In the genomic region with DNA sequence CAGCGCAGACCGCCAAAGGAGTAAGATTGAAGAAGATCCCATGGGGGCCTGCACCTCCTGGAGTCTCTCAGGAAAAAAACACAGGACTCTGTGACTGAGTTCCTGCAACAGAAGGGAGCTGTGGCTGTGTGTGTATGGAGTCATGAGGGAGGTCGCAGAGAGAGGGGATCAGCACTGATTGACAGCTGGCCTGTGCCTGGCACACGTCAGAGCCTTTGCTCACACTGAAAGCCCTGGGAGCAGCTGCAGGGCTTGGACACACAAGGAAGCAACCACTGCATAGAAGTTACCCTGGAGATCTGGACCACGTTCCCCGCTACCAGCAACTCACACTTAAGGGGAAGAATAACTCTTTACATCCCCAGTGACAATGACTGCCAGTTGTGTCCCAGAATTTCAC, we compare ENCODE assay signal across 19 mouse cellular contexts.
DNase-seq lines count a peak whose midpoint lies in the region; ATAC-seq lines count a peak whose summit lies in the region.
"Had no signal": no experiment of that assay in that cellular context is flagged by ENCODE, and none has a peak within 500 bp of the region (broad histone marks: within the 10 kb centered on the region; RNA-seq: fewer than 3 reads in every experiment).

No protein-coding gene starts in this region.

- no peaks in the 10 kb centered on the region for H3K36me3 ChIP-seq in embryonic facial prominence, embryonic 11.5 days (replicated peaks; ENCODE audit: control insufficient read depth, insufficient read depth, low read depth, low read length)
- H3K36me3 ChIP-seq in forebrain, embryonic 12.5 days (replicated peaks), result no peaks in the 10 kb centered on the region
- no peaks in the 10 kb centered on the region for H3K36me3 ChIP-seq in hindbrain, embryonic 14.5 days (replicated peaks; ENCODE audit: control insufficient read depth, insufficient read depth)
- no peaks in the 10 kb centered on the region for H3K36me3 ChIP-seq in midbrain, embryonic 16.5 days (ENCODE audit: control insufficient read depth, insufficient read depth, low read length)
- H3K36me3 ChIP-seq: embryonic facial prominence, embryonic 13.5 days; limb, embryonic 10.5 days had no signal

- no peaks in the 10 kb centered on the region for H3K27me3 ChIP-seq in embryonic facial prominence, embryonic 11.5 days (ENCODE audit: control insufficient read depth, insufficient read depth, low read length)
- H3K27me3 ChIP-seq in forebrain, embryonic 12.5 days, result no peaks in the 10 kb centered on the region
- H3K27me3 ChIP-seq in hindbrain, embryonic 14.5 days (ENCODE audit: control insufficient read depth, insufficient read depth, low read length), result no peaks in the 10 kb centered on the region
- no peaks in the 10 kb centered on the region for H3K27me3 ChIP-seq in midbrain, embryonic 16.5 days (ENCODE audit: control insufficient read depth, insufficient read depth, low read depth, low read length)
- H3K27me3 ChIP-seq: CH12.LX; embryonic facial prominence, embryonic 13.5 days had no signal

- H3K4me3 ChIP-seq in embryonic facial prominence, embryonic 11.5 days (ENCODE audit: low read depth, low read length), result no peak overlapping the region
- H3K4me3 ChIP-seq in forebrain, embryonic 12.5 days (replicated peaks), result no peak overlapping the region
- H3K4me3 ChIP-seq in hindbrain, embryonic 14.5 days (replicated peaks; ENCODE audit: low read length), result no peak overlapping the region
- no peak overlapping the region for H3K4me3 ChIP-seq in midbrain, embryonic 16.5 days (ENCODE audit: low read depth, low read length)
- H3K4me3 ChIP-seq: embryonic facial prominence, embryonic 13.5 days; heart, adult 2 months; limb, embryonic 10.5 days had no signal

- H3K4me1 ChIP-seq in embryonic facial prominence, embryonic 11.5 days (ENCODE audit: control insufficient read depth, insufficient read depth, low read length), result no peaks in the 10 kb centered on the region
- H3K4me1 ChIP-seq in forebrain, embryonic 12.5 days, result peaks cover 24% of the 10 kb centered on the region
- peaks cover 13% of the 10 kb centered on the region; the same call in 1 of the 2 replicates for H3K4me1 ChIP-seq in hindbrain, embryonic 14.5 days (replicated peaks; ENCODE audit: control insufficient read depth, insufficient read depth, low read length)
- H3K4me1 ChIP-seq in midbrain, embryonic 16.5 days (ENCODE audit: control insufficient read depth, insufficient read depth, low read length), result peaks cover 6% of the 10 kb centered on the region; the same call in 1 of the 2 replicates

- H3K9me3 ChIP-seq in embryonic facial prominence, embryonic 11.5 days (replicated peaks; ENCODE audit: control insufficient read depth, low read length), result no peaks in the 10 kb centered on the region
- no peaks in the 10 kb centered on the region for H3K9me3 ChIP-seq in forebrain, embryonic 12.5 days
- H3K9me3 ChIP-seq in hindbrain, embryonic 14.5 days (ENCODE audit: control insufficient read depth, low read length), result no peaks in the 10 kb centered on the region
- no peaks in the 10 kb centered on the region for H3K9me3 ChIP-seq in midbrain, embryonic 16.5 days (replicated peaks; ENCODE audit: control insufficient read depth, low read length, poor library complexity, severe bottlenecking)
- H3K9me3 ChIP-seq: embryonic facial prominence, embryonic 13.5 days; limb, embryonic 10.5 days had no signal

- intact Hi-C loops in gastrocnemius, postnatal 14 days (cut with DNase I; ENCODE audit: low total_unique reads), result no loop called here

- no peak overlapping the region for H3K27ac ChIP-seq in embryonic facial prominence, embryonic 11.5 days (replicated peaks; ENCODE audit: low read depth, low read length)
- no peak overlapping the region for H3K27ac ChIP-seq in forebrain, embryonic 12.5 days
- no peak overlapping the region for H3K27ac ChIP-seq in hindbrain, embryonic 14.5 days
- H3K27ac ChIP-seq in midbrain, embryonic 16.5 days (ENCODE audit: low read length), result no peak overlapping the region
- H3K27ac ChIP-seq: embryonic facial prominence, embryonic 13.5 days; heart, adult 2 months; limb, embryonic 10.5 days; liver, embryonic 14.5 days; macrophage had no signal

- no peak overlapping the region for H3K9ac ChIP-seq in embryonic facial prominence, embryonic 11.5 days (replicated peaks; ENCODE audit: low read length)
- H3K9ac ChIP-seq in forebrain, embryonic 12.5 days, result no peak overlapping the region
- no peak overlapping the region for H3K9ac ChIP-seq in hindbrain, embryonic 14.5 days
- H3K9ac ChIP-seq in midbrain, embryonic 16.5 days (ENCODE audit: low read depth, low read length), result no peak overlapping the region
- H3K9ac ChIP-seq: embryonic facial prominence, embryonic 13.5 days; liver, embryonic 14.5 days had no signal

- no peak overlapping the region for H3K4me2 ChIP-seq in embryonic facial prominence, embryonic 11.5 days (ENCODE audit: low read depth, low read length)
- H3K4me2 ChIP-seq in forebrain, embryonic 12.5 days, result no peak overlapping the region
- H3K4me2 ChIP-seq in hindbrain, embryonic 14.5 days (replicated peaks), result no peak overlapping the region
- no peak overlapping the region for H3K4me2 ChIP-seq in midbrain, embryonic 16.5 days (ENCODE audit: low read length)
- H3K4me2 ChIP-seq: embryonic facial prominence, embryonic 13.5 days had no signal

- ATAC-seq in embryonic facial prominence, embryonic 11.5 days (replicated peaks; ENCODE audit: insufficient number of reproducible peaks, low FRiP score, low TSS enrichment, low read depth), result peak; percentile 72
- ATAC-seq in forebrain, embryonic 12.5 days (ENCODE audit: low FRiP score), result 0 out of 2 replicates have a peak, but pooled peaks have one; percentile 61
- peak; percentile 65; the same call in 1 of the 2 replicates for ATAC-seq in hindbrain, embryonic 14.5 days (ENCODE audit: low FRiP score)
- ATAC-seq in midbrain, embryonic 16.5 days, result peak; percentile 88
- ATAC-seq: activated CD4-positive, CD25-positive, alpha-beta regulatory T cell, adult 4 months; intestine, postnatal 0 days had no signal

- 34% methylated on average over 6 of the region's 6 CpGs for WGBS in embryonic facial prominence, embryonic 11.5 days
- WGBS in forebrain, embryonic 12.5 days, result 34% methylated on average over 6 of the region's 6 CpGs
- 30% methylated on average over 6 of the region's 6 CpGs for WGBS in hindbrain, embryonic 14.5 days
- WGBS in midbrain, embryonic 16.5 days, result 33% methylated on average over 6 of the region's 6 CpGs

- DNase-seq in embryonic facial prominence, embryonic 11.5 days (ENCODE audit: low spot score), result peak; percentile 9
- DNase-seq in hindbrain, embryonic 14.5 days (ENCODE audit: low spot score), result no peak
- no peak for DNase-seq in cerebellum, postnatal 14 days
- no peak for DNase-seq in gastrocnemius, postnatal 14 days
- DNase-seq in gastrocnemius, postnatal 25 days, result no peak
- DNase-seq: cerebellum, adult 18-20 months; heart, adult 2 months; heart, postnatal 10 days; kidney, postnatal 36 days; layer of hippocampus, postnatal 36 days had no signal
